Mouse (Mus musculus): Measurements from ENCODE around the gene Spint3.

Spint3 gene

DNA sequence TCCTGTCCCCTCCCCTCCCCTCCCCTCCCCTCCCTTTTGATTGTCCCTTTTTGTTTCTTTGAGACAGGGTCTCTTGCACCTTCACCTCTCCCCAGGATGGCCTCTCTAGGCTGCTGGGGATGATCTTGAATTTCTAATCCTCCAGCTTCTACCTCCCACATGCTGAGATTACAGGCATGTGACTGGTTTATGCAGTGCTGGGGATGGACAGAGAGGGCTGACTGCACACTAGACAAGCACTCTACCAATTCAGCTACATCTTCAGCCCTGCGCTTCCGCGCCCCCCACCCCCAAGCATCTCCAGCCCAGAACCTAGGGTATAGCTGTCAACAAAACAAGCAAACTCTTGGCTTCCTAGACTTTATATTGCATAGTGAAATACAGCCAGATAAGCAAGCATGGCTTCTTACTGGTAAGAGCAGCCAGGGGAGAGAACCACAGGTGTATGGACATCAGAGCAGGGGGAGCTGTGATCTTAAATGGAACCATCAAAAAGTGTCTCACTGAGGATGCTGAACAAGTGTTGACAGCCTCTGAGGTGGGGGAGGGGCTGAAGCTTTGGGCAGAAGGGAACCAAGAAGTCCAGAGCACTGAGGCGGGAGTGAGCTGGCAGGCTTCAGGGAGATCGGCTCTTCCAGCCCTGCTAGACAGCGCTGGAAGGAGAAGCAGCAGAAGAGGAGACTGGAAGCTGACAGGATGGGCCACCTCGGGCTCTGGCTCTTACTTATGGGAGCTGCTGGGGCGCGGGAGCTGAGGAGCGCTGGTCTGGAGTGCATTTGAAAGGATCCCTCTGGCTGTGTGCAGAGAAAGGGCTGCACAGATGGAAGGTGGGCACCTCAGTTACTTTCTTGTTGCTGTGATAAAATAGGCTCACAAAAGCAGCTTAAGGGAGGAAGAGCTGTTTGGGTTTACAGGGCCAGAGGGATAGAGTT is 23.0 kb downstream of the Spint3 start:
- DNase-seq (ENCODE audit: low spot score): no peak

GRCm38 (mm10) chr2:164549338-164549737 is 23.9 kb downstream of the Spint3 start:
- no peak for DNase-seq (ENCODE audit: low spot score)

DNA sequence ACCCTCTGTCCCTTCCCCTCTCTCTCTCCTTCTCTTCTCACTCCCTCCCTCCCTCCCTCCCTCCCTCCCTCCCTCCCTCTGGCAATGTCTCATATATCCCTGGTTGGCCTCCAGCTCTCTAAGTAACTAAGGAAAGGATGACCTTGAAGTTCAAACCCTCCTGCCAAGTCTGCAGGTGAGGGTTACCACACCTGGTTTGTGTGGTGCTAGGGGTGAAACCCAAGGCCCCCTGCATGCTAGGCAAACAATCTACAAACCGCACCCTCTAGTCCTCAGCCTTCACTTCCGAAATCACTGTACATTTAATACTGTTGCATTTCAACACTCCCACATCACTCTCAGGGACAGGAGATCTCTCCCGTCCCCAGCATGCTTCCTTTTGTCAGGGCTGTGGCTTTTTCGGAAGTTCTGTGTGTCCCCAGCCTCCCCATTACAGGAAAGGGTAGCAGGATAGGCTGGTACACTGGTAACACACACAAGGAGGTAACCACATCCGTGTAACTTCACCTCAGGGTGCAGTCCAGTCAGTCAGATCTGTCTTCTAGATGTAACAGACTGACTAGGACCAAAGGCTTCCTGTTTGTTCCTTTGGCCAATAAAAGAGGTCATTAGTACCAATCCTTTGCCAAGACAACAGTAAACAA is 28.7 kb downstream of the Spint3 start:
- DNase-seq (ENCODE audit: low spot score): no peak

DNA sequence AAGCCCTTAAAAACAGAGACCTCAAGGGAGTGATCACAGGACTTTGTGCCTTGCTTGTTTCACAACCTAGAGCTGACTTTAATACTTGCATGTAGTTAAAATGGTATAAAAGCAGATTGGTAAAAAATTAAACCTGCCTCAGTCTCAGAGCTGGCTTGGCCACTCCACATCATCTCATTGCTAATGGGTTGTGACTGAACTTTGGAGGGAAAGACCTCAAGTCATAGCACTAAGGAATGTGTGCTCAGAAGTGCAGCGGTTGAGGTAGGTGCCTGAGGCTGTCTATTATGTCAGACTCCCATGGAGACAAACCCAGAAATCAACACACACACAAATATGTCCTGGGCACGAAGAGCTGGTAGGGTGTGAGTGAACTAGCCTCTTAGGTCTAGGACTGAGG is 29.5 kb downstream of the Spint3 start:
- no peak for DNase-seq (ENCODE audit: low spot score)

DNA sequence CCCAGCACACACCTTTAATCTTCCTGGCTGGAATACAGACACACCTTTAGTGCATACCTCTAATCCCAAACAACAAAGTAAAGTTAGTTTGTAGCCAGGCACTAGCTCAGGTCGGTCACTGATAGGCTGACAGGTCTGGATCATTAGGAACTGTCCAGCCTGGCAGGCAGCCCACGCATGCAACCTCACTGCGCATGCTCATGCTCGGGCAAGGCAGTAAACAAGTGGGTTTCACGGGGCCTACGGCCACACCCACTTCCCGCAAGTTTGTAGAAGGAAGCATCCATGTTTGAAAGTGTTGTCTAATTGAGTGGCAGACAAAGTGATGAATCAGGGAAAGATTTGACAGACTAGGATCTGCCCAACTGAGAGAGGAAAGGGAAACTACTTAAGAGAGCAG is 30.7 kb downstream of the Spint3 start:
- no peak for DNase-seq (ENCODE audit: low spot score)

DNA sequence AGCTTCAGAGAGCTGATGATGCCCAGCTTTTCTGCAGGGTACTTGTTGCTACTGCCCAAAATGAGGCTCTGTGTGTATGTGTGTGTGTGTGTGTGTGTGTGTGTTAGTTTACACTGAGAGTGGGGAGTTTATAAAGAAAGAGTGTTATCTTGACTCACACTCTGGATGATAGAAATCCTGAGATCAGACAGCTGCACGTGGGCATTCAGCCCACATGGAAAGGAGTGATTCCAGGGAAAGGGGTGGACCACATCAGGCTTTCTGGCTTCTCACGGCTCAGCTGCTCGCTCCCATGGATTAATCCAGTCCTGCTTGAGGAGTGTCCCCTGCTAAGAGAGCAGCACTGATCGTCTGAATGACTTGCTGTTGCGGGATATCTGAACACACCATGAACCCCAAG is 31.1 kb downstream of the Spint3 start:
- DNase-seq (ENCODE audit: low spot score): no peak

DNA sequence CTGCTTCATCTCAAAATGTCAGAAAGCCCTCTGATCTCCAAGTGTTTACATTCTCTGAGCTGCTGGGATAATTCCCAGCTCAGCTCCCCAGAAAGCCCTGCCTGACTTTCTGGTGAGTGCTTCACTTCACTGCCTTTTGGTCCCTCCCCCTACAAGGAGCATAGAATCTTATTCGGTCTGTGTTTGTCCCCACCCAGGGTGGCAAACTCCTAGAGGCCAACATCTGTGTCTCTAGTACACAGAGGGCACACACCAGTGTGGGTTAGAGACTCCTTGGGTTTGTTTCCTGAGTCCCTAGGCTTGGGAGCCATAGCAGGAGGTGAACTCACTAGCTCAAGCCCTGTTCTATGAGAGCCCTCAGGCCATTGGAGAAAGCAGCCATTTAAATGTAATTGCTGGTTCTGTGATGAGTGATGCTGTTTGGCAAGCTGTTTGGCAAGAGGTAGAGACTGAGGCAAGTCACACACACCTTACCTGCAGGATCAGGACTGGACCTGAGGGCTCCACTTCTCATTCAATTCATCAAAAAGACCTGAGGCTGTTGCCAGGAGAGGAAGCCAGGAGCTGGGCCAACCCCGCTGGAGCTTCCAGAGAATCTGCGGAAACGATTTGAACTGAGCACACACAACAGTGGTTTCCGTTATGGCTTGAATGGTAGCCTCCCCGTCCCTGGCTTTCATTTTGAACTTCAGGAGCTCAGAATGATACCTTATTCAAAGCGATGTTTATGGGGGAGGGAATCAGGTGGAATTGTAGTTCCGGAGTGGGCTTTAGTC is 32.4 kb downstream of the Spint3 start:
- DNase-seq (ENCODE audit: low spot score): no peak

GRCm38 (mm10) chr2:164537003-164537402 is 36.3 kb downstream of the Spint3 start:
- DNase-seq (ENCODE audit: low spot score): no peak

GRCm38 (mm10) chr2:164534315-164534714 is 38.9 kb downstream of the Spint3 start:
- DNase-seq (ENCODE audit: low spot score): no peak

- no peak for DNase-seq (ENCODE audit: low spot score)
Measured at GRCm38 (mm10) chr2:164531169-164531568, 42.1 kb downstream of the Spint3 start.

GRCm38 (mm10) chr2:164528557-164528956 is 44.7 kb downstream of the Spint3 start:
- no peak for DNase-seq (ENCODE audit: low spot score)

DNA sequence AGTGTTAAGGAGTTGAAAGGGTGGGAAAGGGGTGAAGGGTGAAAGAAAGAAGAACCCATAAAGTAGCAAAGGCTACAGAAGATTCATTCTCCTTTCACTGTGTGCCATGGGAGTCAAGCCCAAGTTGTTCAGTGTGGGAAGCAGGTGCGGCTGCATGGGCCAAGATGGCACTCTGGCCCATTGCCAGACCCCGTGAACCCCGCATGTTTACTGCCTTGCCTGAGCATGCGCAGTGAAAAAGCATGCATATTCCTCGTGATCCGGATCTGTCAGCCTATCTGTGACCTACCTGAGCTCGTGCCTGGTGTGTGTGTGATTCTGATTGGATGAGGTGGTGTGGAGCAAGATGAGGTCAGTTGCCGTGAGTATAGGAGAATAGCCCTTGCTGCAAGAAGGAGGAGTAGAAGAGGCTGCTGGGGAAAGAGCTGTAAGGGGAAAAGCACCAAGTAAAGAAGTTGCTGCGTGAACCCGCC is 49.9 kb downstream of the Spint3 start:
- no peak for DNase-seq (ENCODE audit: low spot score)

- no peak for DNase-seq (ENCODE audit: low spot score)
Measured at GRCm38 (mm10) chr2:164522280-164522679, 51.0 kb downstream of the Spint3 start.

DNA sequence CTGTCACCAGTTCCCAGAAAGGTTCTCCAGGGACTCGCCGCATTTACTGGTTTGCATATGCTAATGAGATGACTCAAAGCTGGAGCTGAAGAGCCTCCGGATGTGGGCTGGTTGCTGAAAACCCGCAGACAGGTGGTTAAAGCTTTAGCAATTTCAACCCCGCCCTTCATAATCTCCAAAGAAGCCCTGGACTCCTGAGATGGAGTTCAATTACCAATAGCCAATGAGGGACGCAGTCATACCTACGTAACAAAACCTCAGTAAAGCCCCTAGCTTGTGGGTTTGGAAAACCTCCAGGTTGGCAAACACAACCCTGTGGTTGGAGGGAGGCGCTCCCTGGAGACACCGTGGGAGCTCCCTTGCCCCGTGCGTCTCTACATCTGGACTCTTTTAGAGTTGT is 51.4 kb downstream of the Spint3 start:
- no peak for DNase-seq (ENCODE audit: low spot score)

- no peak for DNase-seq (ENCODE audit: low spot score)
Measured at GRCm38 (mm10) chr2:164520782-164521181, 52.5 kb downstream of the Spint3 start.
